Mouse (Mus musculus) megakaryocyte, adult 5-6 weeks (primary cell): ENCODE measurements around the gene Gprin2. TPM values are rescaled to one million over a fixed set of nuclear protein-coding genes. Genes with fewer than 3 reads are reported as not detected.
A peak's percentile ranks its signal among the peaks of the same experiment; 100 is the strongest.

Source experiments
- ATAC-seq: 2 replicates; pipeline ENCODE4 v1.8.0; 2016; ENCODE audit warnings: mild to moderate bottlenecking, inconsistent platforms; ENCODE audit not compliant: poor library complexity, severe bottlenecking
- total RNA-seq, 2 experiments: library from RNA; stranded (forward) in 1 of 2; stranded (reverse) in 1 of 2; fragments of 153-499, 151-499 nt in 1 of 2; fragments of 221-1000, 200-1000 nt in 1 of 2; gene quantifications; 2 replicates each; pipeline versions ENCODE4 v1.2.3 to v1.2.4; 2015 to 2017

Gprin2 gene
- total RNA-seq (2015) (not detected in 2 replicates), total RNA-seq (2017) (not detected in 2 replicates)

- ATAC-seq, result peak; percentile 49; the same call in 1 of the 2 replicates
Measured at GRCm38 (mm10) chr14:34201231-34202035, at the start of gene Gprin2. Gene Gprin2, minus strand, starts transcription at chr14:34201653.

- ATAC-seq, result no peak
Measured at GRCm38 (mm10) chr14:34240676-34241075, 39.2 kb upstream of the Gprin2 start.

GRCm38 (mm10) chr14:34240263-34240662 is 38.8 kb upstream of the Gprin2 start:
- ATAC-seq, result no peak

GRCm38 (mm10) chr14:34234630-34235380 is 33.4 kb upstream of the Gprin2 start:
- peak; percentile 80 for ATAC-seq

GRCm38 (mm10) chr14:34233846-34234245 is 32.4 kb upstream of the Gprin2 start:
- no peak for ATAC-seq

- ATAC-seq, result no peak
Measured at GRCm38 (mm10) chr14:34232866-34233680, 31.6 kb upstream of the Gprin2 start.

- ATAC-seq, result no peak
Measured at GRCm38 (mm10) chr14:34232340-34232739, 30.9 kb upstream of the Gprin2 start.

- ATAC-seq, result no peak
Measured at GRCm38 (mm10) chr14:34228830-34229506, 27.5 kb upstream of the Gprin2 start.

- no peak for ATAC-seq
Measured at GRCm38 (mm10) chr14:34227981-34228380, 26.5 kb upstream of the Gprin2 start.

- no peak for ATAC-seq
Measured at GRCm38 (mm10) chr14:34226566-34226965, 25.1 kb upstream of the Gprin2 start.

GRCm38 (mm10) chr14:34225986-34226385 is 24.5 kb upstream of the Gprin2 start:
- no peak for ATAC-seq

- no peak for ATAC-seq
Measured at GRCm38 (mm10) chr14:34223362-34223898, 22.0 kb upstream of the Gprin2 start.

GRCm38 (mm10) chr14:34221416-34222077 is 20.1 kb upstream of the Gprin2 start:
- ATAC-seq, result no peak

GRCm38 (mm10) chr14:34220426-34220825 is 19.0 kb upstream of the Gprin2 start:
- no peak for ATAC-seq

- no peak for ATAC-seq
Measured at GRCm38 (mm10) chr14:34219786-34220198, 18.3 kb upstream of the Gprin2 start.

- no peak for ATAC-seq
Measured at GRCm38 (mm10) chr14:34219295-34219694, 17.8 kb upstream of the Gprin2 start, which contains the start of gene Syt15. Gene Syt15, plus strand, starts transcription at chr14:34219595.

GRCm38 (mm10) chr14:34215451-34216127 is 14.1 kb upstream of the Gprin2 start:
- ATAC-seq, result no peak

GRCm38 (mm10) chr14:34209942-34210341 is 8.5 kb upstream of the Gprin2 start:
- no peak for ATAC-seq

GRCm38 (mm10) chr14:34209080-34209479 is 7.6 kb upstream of the Gprin2 start:
- no peak for ATAC-seq
